Mouse (Mus musculus): ENCODE measurements around the gene BC037034.

Gene BC037034

DNA sequence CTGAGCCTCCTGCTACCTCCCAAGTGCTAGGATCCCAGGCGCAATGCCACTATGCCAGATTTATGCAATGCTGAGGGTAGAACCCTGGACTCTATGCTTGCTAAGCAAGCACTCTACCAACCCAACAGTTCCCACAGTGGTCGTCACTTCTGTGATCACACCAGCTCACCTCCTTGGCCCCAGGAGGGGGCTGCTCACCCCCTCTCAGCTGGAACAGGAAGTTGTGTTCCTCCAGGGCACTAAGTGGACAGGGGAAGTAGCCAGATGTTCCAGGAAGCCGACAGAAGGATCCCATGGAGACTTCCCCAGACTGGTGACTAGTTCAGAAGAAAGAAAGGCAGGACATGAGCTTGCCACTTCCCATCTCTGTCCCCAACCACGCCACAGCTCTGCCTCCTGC is 1.8 kb downstream of the BC037034 start:
- no peak for DNase-seq (ENCODE audit: low spot score in 2 of 2)

DNA sequence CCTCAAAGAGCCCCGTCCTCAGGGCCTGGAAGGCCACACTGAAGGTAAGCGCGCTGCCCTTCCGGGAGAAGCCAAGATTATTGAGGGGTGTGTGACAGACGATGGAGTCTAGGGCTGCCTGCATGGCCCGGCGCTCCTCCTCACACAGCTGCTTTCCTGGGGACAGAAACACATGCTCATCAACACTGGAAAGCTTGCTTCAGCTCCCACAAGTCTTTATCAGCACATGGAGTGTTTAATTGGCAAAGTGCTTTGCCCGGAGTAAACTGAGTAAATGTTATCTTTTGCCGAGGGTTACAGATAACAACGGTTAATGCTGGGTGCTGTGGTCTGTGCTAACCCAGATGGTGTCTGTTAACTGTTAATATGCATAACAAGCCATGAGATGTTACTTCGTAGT is 3.0 kb downstream of the BC037034 start:
- no peak for DNase-seq (ENCODE audit: low spot score in 2 of 2)

DNA sequence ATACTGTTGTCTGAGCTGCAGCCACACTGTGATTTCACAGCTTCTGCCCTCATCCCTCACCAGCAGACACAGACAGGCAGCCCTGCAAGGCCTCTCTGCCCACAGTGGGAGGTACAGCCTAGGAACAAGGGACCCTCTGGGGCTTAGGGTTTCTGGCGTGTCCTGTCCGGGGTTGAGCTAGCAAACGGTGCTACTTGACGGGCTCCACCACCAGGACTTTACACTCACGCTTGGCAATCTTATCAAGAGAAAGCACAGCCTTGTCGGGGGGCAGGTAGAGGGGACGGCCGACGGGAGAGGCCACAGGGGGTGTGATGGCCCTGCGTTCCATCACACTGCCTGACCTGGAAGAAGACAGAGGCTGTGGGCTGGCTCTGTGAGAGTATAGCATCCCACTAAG is 3.8 kb downstream of the BC037034 start:
- DNase-seq (ENCODE audit: low spot score in 2 of 2), result no peak

- no peak for DNase-seq (ENCODE audit: low spot score in 2 of 2)
Observed at GRCm38 (mm10) chr5:138258993-138259392, 4.8 kb downstream of the BC037034 start.

GRCm38 (mm10) chr5:138258542-138258941 is 5.3 kb downstream of the BC037034 start:
- DNase-seq (ENCODE audit: low spot score in 2 of 2), result no peak

DNA sequence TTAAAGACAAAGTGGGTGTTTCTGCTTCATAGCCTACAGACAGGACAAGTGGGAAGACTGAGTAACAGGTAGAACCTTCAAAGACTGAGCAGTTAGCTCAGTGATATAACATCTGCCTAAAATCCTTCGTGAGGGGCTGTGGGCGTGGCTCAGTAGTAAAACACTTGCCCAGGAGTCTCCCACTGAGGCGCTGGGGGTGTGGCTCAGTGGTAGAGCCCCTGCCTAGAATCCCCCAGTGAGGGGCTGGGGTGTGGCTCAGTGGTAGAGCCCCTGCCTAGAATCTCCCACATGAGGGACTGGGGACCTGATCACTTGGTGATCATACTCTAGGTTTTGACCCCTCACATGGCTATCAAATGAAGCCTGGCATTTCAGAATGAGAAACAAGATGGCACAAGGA is 5.8 kb downstream of the BC037034 start:
- DNase-seq (ENCODE audit: low spot score in 2 of 2), result no peak

DNA sequence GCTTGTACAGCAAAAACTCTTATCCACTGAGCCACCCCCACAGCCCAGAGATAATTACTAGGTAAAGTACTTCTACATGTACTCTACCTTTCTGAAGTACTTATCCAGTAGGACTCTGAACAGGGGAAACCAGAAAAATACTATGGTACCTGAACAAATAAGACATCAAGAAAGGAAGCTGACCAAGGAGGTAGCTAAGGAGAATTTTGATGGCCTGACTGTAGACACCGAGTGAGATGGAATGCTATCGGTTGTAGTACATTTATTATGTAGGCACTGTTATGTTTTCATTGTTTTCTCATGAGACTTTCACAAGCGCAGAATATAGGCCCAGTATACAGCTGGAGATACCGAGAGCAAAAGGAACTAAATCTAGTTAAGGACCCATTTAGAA is 6.3 kb downstream of the BC037034 start:
- no peak for DNase-seq (ENCODE audit: low spot score in 2 of 2)

GRCm38 (mm10) chr5:138256966-138257584 is 6.8 kb downstream of the BC037034 start:
- DNase-seq (ENCODE audit: low spot score in 2 of 2), result no peak

DNA sequence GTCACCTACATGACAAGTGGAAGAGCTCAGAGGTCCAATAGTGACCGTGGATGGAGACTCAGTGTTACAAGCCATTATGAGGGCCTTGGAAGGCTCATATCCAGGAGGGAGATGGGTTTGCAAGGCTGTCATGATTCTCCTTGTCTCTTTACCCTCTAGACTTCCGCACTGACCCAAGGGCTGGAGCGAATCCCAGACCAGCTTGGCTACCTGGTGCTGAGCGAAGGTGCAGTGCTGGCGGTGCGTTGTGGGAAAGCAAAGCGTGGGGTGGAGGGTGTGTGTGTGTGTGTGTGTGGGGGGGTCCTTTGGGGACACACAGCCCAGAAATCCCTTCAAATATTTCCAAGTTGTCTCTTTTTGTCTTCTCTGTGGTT is 7.8 kb downstream of the BC037034 start:
- DNase-seq (ENCODE audit: low spot score in 2 of 2), result peak in 1 of 2 experiments; percentile 40

GRCm38 (mm10) chr5:138255353-138256093 is 8.3 kb downstream of the BC037034 start, which contains the start of gene Lamtor4:
TSS of gene Lamtor4 (plus strand) at chr5:138255482.
- peak; percentile 98 to 99 for DNase-seq (ENCODE audit: low spot score in 2 of 2)

DNA sequence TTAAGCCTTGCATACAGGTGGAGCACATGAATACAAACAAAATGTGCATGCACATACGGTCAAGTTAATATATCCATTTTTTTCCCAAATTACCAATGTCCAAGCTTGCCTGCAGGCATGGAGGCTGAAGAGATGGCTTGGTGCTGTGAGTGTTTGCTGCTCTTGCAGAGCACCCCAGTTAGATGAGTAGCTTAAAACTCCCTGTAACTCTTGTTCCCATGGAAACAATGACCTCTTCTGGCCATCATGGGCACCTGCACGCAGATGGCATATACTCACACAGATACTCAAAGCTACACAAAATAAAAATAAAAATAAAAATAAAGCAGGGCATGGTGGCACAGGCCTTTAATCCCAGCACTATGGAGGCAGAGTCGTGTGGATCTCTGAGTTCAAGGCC is 10.8 kb downstream of the BC037034 start:
- DNase-seq (ENCODE audit: low spot score in 2 of 2), result no peak

DNA sequence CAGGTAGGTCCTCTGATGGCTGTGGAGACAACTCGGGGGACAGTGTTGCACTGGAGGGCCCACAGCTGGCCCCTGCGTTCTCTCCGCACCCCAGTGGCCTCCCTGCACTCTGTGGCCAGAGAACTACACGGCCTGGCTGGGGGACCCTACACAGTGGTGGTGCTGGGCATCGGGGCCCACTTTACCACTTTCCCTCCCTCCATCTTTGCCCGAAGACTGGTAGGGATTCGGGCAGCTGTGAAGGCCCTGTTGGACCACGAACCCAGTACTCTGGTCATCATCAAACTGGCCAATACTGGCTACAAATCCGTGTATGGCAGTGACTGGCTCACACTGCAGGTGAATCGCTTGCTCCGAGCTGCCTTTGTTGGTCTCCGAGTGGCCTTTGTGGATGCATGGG is 12.7 kb downstream of the BC037034 start:
- no peak for DNase-seq (ENCODE audit: low spot score in 2 of 2)

GRCm38 (mm10) chr5:138241511-138241910 is 22.3 kb downstream of the BC037034 start:
- no peak for DNase-seq (ENCODE audit: low spot score in 2 of 2)

DNA sequence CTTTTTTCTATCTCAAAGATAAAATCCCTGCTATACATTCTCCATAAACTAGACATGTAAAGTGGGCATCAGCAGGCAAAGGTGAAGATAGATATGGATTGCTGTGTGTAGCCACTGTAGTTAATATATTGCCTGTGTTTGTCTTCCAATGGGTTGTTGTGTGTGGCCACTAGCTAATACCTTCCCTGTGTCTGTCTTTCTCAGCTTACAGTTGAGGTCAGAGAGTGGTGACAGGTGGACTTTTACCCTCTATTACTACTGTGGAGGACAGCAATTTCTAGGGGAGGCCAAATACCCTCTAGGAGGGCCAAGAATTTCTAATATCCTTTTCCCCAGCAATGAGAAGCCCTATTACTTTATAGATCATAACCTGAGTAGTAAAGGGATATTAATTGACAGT is 29.6 kb downstream of the BC037034 start:
- DNase-seq (ENCODE audit: low spot score in 2 of 2), result no peak

DNA sequence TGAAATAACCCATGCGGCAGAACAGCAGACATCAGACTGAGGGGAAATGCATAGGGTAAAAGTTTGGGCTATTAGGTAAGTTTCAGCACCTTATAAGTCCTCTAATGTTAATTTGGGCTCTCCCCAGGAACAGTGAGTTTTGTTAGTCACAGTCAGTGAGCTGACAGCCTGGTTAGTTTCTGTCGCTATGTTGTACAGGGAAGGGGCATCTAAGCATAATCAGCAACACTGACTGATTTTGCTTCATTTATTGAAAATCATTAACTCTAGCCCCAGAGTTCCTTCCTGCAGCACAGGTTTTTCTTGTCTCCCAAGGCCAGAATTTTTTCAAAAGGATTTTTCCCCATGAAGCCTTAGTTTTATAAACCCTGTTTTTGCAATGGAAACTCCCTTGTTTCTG is 30.1 kb downstream of the BC037034 start:
- no peak for DNase-seq (ENCODE audit: low spot score in 2 of 2)

DNA sequence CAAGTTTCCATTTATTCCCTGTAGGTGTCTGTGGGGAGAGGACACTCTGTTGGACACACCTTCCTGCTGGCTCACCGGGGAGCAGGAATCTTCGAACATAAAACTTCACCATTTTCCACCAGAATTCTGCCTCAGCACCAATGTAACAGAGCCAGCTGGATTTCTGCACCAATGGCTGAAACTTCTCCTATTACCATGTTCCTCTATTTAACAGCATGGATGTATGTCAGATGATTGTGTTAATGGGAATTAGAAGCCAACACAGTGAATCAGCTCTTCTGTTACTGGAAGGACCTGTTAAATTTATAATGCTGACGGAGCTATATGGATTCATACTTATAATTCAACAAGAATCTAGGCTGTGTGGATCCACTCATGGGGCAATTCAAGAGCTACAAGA is 34.3 kb downstream of the BC037034 start:
- DNase-seq (ENCODE audit: low spot score in 2 of 2), result no peak

DNA sequence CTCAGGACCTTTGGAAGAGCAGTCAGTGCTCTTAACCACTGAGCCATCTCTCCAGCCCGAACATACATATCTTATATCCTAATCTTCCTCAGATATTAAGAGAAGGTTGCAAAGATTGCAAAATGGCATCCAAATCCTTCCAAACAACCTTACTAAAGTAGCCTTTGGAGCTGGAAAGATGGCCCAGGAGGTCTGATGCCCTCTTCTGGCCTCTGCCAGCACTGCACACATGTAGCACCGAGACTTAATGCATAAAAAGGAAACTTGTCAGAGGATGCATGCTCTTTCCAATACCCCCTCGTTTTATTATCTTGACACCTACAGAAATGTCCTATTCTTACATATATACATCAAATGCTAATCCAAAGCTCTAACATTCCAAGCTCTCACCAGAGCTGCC is 35.8 kb downstream of the BC037034 start:
- DNase-seq (ENCODE audit: low spot score in 2 of 2), result peak in 1 of 2 experiments; percentile 34

GRCm38 (mm10) chr5:138227367-138227766 is 36.5 kb downstream of the BC037034 start:
- no peak for DNase-seq (ENCODE audit: low spot score in 2 of 2)

GRCm38 (mm10) chr5:138226491-138226890 is 37.3 kb downstream of the BC037034 start:
- no peak for DNase-seq (ENCODE audit: low spot score in 2 of 2)

- DNase-seq (ENCODE audit: low spot score in 2 of 2), result no peak
Observed at GRCm38 (mm10) chr5:138225700-138226099, 38.1 kb downstream of the BC037034 start, which contains the start of gene Nxpe5. TSS of gene Nxpe5 (plus strand) at chr5:138225898.

- DNase-seq (ENCODE audit: low spot score in 2 of 2), result peak; percentile 38 to 51
Observed at GRCm38 (mm10) chr5:138223287-138223686, 40.5 kb downstream of the BC037034 start.

DNA sequence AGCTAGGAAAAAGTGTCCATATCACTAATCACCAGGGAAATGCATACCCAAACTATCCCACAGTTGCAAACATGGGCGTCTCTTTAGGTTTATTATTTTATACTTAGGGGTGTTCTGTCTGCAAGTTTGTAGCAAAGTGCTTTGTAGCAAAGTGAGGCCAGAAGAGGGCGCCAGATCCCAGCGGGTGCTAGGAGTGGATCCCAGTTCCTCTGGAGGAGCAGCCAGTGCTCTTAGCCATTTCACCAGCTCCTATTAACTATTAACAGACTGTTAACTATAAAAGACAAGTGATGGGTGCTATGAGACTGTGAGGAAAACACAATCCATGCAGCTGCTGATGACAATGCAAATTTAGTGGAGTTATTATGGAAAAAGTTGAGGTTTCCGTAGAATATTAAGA is 41.7 kb downstream of the BC037034 start:
- peak; percentile 73 to 89 for DNase-seq (ENCODE audit: low spot score in 2 of 2)

DNA sequence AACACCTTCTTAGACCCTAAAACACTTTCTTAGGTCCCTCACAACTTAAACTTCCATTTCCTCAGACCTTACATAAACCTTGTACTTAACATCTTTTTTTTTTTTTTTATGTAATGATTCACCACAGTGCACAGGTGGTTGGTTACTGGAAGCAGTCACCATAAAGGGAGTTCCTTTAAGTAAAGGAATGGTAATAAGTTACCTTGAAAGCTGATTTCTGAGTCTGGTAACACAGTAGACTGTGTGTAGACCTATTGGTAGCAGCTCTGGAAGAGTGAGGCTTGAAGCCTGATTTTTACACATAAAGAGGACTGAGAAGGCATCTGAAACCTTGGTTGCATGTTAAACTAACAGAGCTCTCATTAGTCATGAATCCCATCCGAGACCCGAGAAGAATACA is 44.0 kb downstream of the BC037034 start:
- DNase-seq (ENCODE audit: low spot score in 2 of 2), result no peak
